Mouse (Mus musculus): Measurements from ENCODE around the gene Ano4.

Gene Ano4

GRCm38 (mm10) chr10:88949649-88950296, 394.8 kb downstream of the Ano4 start:
- DNase-seq (ENCODE audit: low spot score), result peak; percentile 9
